Mouse (Mus musculus): ENCODE data around the gene Cdhr3. TPM values are rescaled to one million over a fixed set of nuclear protein-coding genes. Genes with fewer than 3 reads are reported as not detected.
A peak's percentile ranks its signal among the peaks of the same experiment; 100 is the strongest.

The Cdhr3 gene
- polyA plus RNA-seq, 1 experiment from 2014 or later = not detected

GRCm38 (mm10) chr12:33092196-33092595 lies 479 bp downstream of the Cdhr3 start:
- TF ChIP-seq EP300 (IDR thresholded peaks at IDR 0.05; ENCODE audit: low read depth) (no peak), CTCF (IDR thresholded peaks at IDR 0.05; ENCODE audit: low read depth) (no peak)

GRCm38 (mm10) chr12:33086151-33086550 lies 6.5 kb downstream of the Cdhr3 start:
- no peaks in the 10 kb centered on the region for H3K4me1 ChIP-seq (ENCODE audit: insufficient read depth)
- whole genome bisulfite sequencing (ENCODE audit: insufficient replicate concordance) = 77% methylated on average over 5 of the region's 5 CpGs
- H3K27ac ChIP-seq (ENCODE audit: low read depth) = no peak overlapping the region
- no peak for TF ChIP-seq EP300 (IDR thresholded peaks at IDR 0.05; ENCODE audit: low read depth)
- no peak for TF ChIP-seq CTCF (IDR thresholded peaks at IDR 0.05; ENCODE audit: low read depth)
- no peak for DNase-seq
- no peaks in the 10 kb centered on the region for H3K9me3 ChIP-seq (ENCODE audit: low read length)
- no peak for ATAC-seq
- no peak overlapping the region for H3K4me2 ChIP-seq (ENCODE audit: low read depth, low read length)
- no peaks in the 10 kb centered on the region for H3K27me3 ChIP-seq (ENCODE audit: insufficient read depth, low read length)
- H3K9ac ChIP-seq (replicated peaks) = no peak overlapping the region
- no peak overlapping the region for H3K4me3 ChIP-seq (ENCODE audit: low read depth, low read length)
- H3K36me3 ChIP-seq (replicated peaks; ENCODE audit: insufficient read depth, low read length) = no peaks in the 10 kb centered on the region

More at GRCm38 (mm10) chr12:33092196-33092595, 479 bp downstream of the Cdhr3 start:
- DNase-seq (no peak), ATAC-seq (no peak)
- H3K4me3 ChIP-seq (ENCODE audit: low read depth, low read length) = no peak overlapping the region
- H3K36me3 ChIP-seq (replicated peaks; ENCODE audit: insufficient read depth, low read length) = no peaks in the 10 kb centered on the region
- WGBS (ENCODE audit: insufficient replicate concordance) = 52% methylated on average over 2 of the region's 2 CpGs
- H3K4me2 ChIP-seq (ENCODE audit: low read depth, low read length) = no peak overlapping the region
- H3K27ac ChIP-seq (ENCODE audit: low read depth) = no peak overlapping the region
- H3K27me3 ChIP-seq (ENCODE audit: insufficient read depth, low read length) = no peaks in the 10 kb centered on the region
- no peak overlapping the region for H3K9ac ChIP-seq (replicated peaks)
- no peaks in the 10 kb centered on the region for H3K4me1 ChIP-seq (ENCODE audit: insufficient read depth)
- no peaks in the 10 kb centered on the region for H3K9me3 ChIP-seq (ENCODE audit: low read length)

GRCm38 (mm10) chr12:33084683-33085082 lies 8.0 kb downstream of the Cdhr3 start:
- Histone ChIP-seq H3K27me3 (ENCODE audit: insufficient read depth, low read length) (no peaks in the 10 kb centered on the region), H3K36me3 (replicated peaks; ENCODE audit: insufficient read depth, low read length) (no peaks in the 10 kb centered on the region), H3K4me2 (ENCODE audit: low read depth, low read length) (no peak overlapping the region), H3K4me3 (ENCODE audit: low read depth, low read length) (no peak overlapping the region), H3K27ac (ENCODE audit: low read depth) (no peak overlapping the region), H3K9me3 (ENCODE audit: low read length) (no peaks in the 10 kb centered on the region), H3K9ac (replicated peaks) (no peak overlapping the region), H3K4me1 (ENCODE audit: insufficient read depth) (no peaks in the 10 kb centered on the region)
- DNase-seq = no peak
- TF ChIP-seq CTCF (IDR thresholded peaks at IDR 0.05; ENCODE audit: low read depth) (no peak), EP300 (IDR thresholded peaks at IDR 0.05; ENCODE audit: low read depth) (no peak)
- 28% methylated on average over 2 of the region's 2 CpGs for WGBS (ENCODE audit: insufficient replicate concordance)
- ATAC-seq = no peak

- H3K9me3 ChIP-seq (ENCODE audit: low read length) = no peaks in the 10 kb centered on the region
- H3K27me3 ChIP-seq (ENCODE audit: insufficient read depth, low read length) = no peaks in the 10 kb centered on the region
- no peak for ATAC-seq
- H3K4me3 ChIP-seq (ENCODE audit: low read depth, low read length) = no peak overlapping the region
- H3K4me1 ChIP-seq (ENCODE audit: insufficient read depth) = no peaks in the 10 kb centered on the region
- no peak overlapping the region for H3K27ac ChIP-seq (ENCODE audit: low read depth)
- 39% methylated on average over 5 of the region's 5 CpGs for WGBS (ENCODE audit: insufficient replicate concordance)
- TF ChIP-seq EP300 (IDR thresholded peaks at IDR 0.05; ENCODE audit: low read depth) (no peak), CTCF (IDR thresholded peaks at IDR 0.05; ENCODE audit: low read depth) (no peak)
- peak; percentile 40 for DNase-seq
- H3K9ac ChIP-seq (replicated peaks) = no peak overlapping the region
- H3K4me2 ChIP-seq (ENCODE audit: low read depth, low read length) = no peak overlapping the region
- H3K36me3 ChIP-seq (replicated peaks; ENCODE audit: insufficient read depth, low read length) = no peaks in the 10 kb centered on the region
Measured at GRCm38 (mm10) chr12:33083362-33083761, 9.3 kb downstream of the Cdhr3 start.

- Histone ChIP-seq H3K27ac (ENCODE audit: low read depth) (no peak overlapping the region), H3K27me3 (ENCODE audit: insufficient read depth, low read length) (no peaks in the 10 kb centered on the region), H3K4me3 (ENCODE audit: low read depth, low read length) (no peak overlapping the region), H3K36me3 (replicated peaks; ENCODE audit: insufficient read depth, low read length) (no peaks in the 10 kb centered on the region), H3K4me1 (ENCODE audit: insufficient read depth) (no peaks in the 10 kb centered on the region), H3K9me3 (ENCODE audit: low read length) (no peaks in the 10 kb centered on the region), H3K9ac (replicated peaks) (no peak overlapping the region), H3K4me2 (ENCODE audit: low read depth, low read length) (no peak overlapping the region)
- no peak for ATAC-seq
- TF ChIP-seq EP300 (IDR thresholded peaks at IDR 0.05; ENCODE audit: low read depth) (no peak), CTCF (IDR thresholded peaks at IDR 0.05; ENCODE audit: low read depth) (no peak)
- no peak for DNase-seq
- WGBS (ENCODE audit: insufficient replicate concordance) = 39% methylated on average over 3 of the region's 3 CpGs
Measured at GRCm38 (mm10) chr12:33076309-33076708, 16.4 kb downstream of the Cdhr3 start.

GRCm38 (mm10) chr12:33071901-33072672 lies 20.6 kb downstream of the Cdhr3 start:
- Histone ChIP-seq H3K4me2 (ENCODE audit: low read depth, low read length) (no peak overlapping the region), H3K27ac (ENCODE audit: low read depth) (no peak overlapping the region), H3K9ac (replicated peaks) (no peak overlapping the region), H3K36me3 (replicated peaks; ENCODE audit: insufficient read depth, low read length) (no peaks in the 10 kb centered on the region), H3K9me3 (ENCODE audit: low read length) (no peaks in the 10 kb centered on the region), H3K27me3 (ENCODE audit: insufficient read depth, low read length) (no peaks in the 10 kb centered on the region), H3K4me3 (ENCODE audit: low read depth, low read length) (no peak overlapping the region), H3K4me1 (ENCODE audit: insufficient read depth) (no peaks in the 10 kb centered on the region)
- ATAC-seq (no peak), DNase-seq (no peak)
- TF ChIP-seq CTCF (IDR thresholded peaks at IDR 0.05; ENCODE audit: low read depth) (no peak), EP300 (IDR thresholded peaks at IDR 0.05; ENCODE audit: low read depth) (no peak)
- WGBS (ENCODE audit: insufficient replicate concordance) = 57% methylated on average over 8 of the region's 8 CpGs
